Mouse (Mus musculus) testis, adult 2 months (tissue): Measurements from ENCODE around the gene 2210011C24Rik.

Experiments used
- CTCF ChIP-seq: fragments of 200-500 bp; IDR thresholded peaks from 2 replicates; pipeline ENCODE4 v1.5.1; 2012; ENCODE audit warnings: low read depth, mild to moderate bottlenecking, inconsistent platforms, low read length, moderate library complexity; ENCODE audit not compliant: control insufficient read depth, insufficient read depth, insufficient replicate concordance
- POLR2A ChIP-seq: fragments of 200-500 bp; IDR thresholded peaks from 2 replicates; pipeline ENCODE4 v1.6.1; 2012; ENCODE audit warnings: low read depth, mild to moderate bottlenecking, inconsistent platforms, low read length, moderate library complexity; ENCODE audit not compliant: control insufficient read depth

DNA sequence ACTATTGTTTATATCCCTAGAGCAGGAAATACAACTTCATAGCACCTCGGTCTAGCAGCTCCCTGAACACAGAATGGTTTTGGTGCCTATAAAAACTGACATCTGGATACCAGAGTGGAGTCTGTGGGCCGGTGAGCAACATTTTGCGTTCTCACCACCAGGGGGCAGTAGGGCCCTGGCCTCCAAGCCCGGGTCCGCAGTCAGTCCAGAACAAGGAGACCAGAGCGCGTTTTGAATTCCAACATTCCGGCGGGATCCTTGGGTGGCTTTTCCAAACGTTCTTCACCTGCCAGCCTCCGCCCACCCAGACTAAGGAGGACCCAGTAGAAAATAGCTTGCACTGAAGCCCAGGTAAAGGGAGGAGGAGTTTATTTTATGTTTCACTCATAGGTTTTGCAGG is 2.1 kb downstream of the 2210011C24Rik start:
- no peak for TF ChIP-seq POLR2A
- TF ChIP-seq CTCF = peak; percentile 92
